In the genomic region with DNA sequence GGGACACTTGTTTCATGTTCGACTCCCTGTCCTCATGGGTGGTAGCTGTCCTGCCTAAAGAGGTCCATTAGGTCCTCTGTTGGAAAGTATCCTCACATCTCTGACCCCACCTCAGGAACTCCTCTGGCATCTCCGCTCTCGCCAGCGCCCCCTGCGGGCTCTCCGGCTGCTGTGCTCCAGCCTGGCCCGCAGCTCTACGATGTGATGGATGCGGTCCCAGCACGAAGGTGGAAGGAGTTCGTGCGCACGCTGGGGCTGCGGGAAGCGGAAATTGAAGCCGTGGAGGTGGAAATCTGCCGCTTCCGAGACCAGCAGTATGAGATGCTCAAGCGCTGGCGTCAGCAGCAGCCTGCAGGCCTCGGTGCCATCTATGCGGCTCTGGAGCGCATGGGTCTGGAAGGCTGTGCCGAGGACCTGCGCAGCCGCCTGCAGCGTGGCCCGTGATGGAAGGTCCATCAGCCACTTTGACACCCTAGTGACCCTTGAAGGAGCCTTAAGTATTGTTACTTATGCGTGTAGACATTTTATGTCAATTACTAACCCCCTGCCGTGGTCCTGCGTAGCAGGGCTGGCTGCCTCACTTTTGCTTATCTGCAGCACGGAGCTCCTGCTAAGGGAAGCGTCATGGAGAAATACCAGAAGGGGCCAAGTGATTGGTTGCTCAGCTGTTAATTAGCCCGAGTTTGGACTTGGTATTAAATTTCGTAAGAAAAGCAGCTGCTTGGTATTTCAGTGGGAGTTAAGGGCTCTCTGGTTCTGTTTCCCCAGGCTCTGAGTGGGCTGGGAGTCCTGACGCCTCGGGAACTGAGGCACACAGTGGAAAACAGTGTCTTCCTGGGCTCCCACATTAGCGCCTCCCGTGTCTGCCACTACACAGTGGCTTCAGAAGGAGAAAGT, we compare ENCODE assay signal across 9 mouse cellular contexts. TPM values are rescaled to one million over a fixed set of nuclear protein-coding genes. Genes with fewer than 3 reads are reported as not detected.
DNase-seq lines count a peak whose midpoint lies in the region; ATAC-seq and TF ChIP-seq lines count a peak whose summit lies in the region.
"Had no signal": no experiment of that assay in that cellular context is flagged by ENCODE, and none has a peak within 500 bp of the region (broad histone marks: within the 10 kb centered on the region; RNA-seq: fewer than 3 reads in every experiment).

No protein-coding gene starts in this region.

- H3K9ac ChIP-seq in kidney, embryonic 16.5 days (replicated peaks; ENCODE audit: low read length): no peak overlapping the region; the same call in 1 of the 2 replicates
- no peak overlapping the region for H3K9ac ChIP-seq in stomach, postnatal 0 days (ENCODE audit: low read length)
- H3K9ac ChIP-seq: liver, embryonic 15.5 days had no signal

- H3K4me3 ChIP-seq in kidney, embryonic 16.5 days (ENCODE audit: low read length): no peak overlapping the region
- H3K4me3 ChIP-seq in stomach, postnatal 0 days (ENCODE audit: low read depth, low read length): 0 out of 2 replicates have a peak overlapping the region, but pooled peaks have one; percentile 10

- DNase-seq in left cerebral cortex, adult 18-20 months (ENCODE audit: low spot score in 2 of 2): peak; percentile 66 to 67
- no peak for DNase-seq in left cerebral cortex, adult 8-10 months (ENCODE audit: low spot score in 2 of 2)
- DNase-seq in adrenal gland, postnatal 36 days: peak; percentile 52 to 72
- peak; percentile 64 to 72 for DNase-seq in lung, postnatal 4 days
- peak; percentile 76 for DNase-seq in stomach, postnatal 0 days (ENCODE audit: low spot score)
- no peak for DNase-seq in urinary bladder, postnatal 25 days (ENCODE audit: low spot score)

- peak; percentile 26; the same call in 1 of the 2 replicates for ATAC-seq in granulocyte monocyte progenitor cell, adult 5-6 weeks (replicated peaks; ENCODE audit: poor library complexity, severe bottlenecking)
- ATAC-seq in kidney, embryonic 16.5 days (ENCODE audit: low FRiP score, low TSS enrichment): peak; percentile 32; the same call in 1 of the 2 replicates
- ATAC-seq in stomach, postnatal 0 days (ENCODE audit: low FRiP score, low TSS enrichment): no peak; the same call in 1 of the 2 replicates

- TF ChIP-seq EP300 in stomach, postnatal 0 days (optimal IDR thresholded peaks at IDR 0.05): no peak

- H3K9me3 ChIP-seq in kidney, embryonic 16.5 days (ENCODE audit: low read length): no peaks in the 10 kb centered on the region
- no peaks in the 10 kb centered on the region for H3K9me3 ChIP-seq in stomach, postnatal 0 days (ENCODE audit: control insufficient read depth, low read length)
- H3K9me3 ChIP-seq: liver, embryonic 15.5 days had no signal

- peaks cover 53% of the 10 kb centered on the region for H3K27me3 ChIP-seq in kidney, embryonic 16.5 days (ENCODE audit: insufficient read depth, low read length)
- peaks cover 10% of the 10 kb centered on the region; the same call in 1 of the 2 replicates for H3K27me3 ChIP-seq in stomach, postnatal 0 days (ENCODE audit: control insufficient read depth, insufficient read depth, low read length)

- H3K36me3 ChIP-seq in kidney, embryonic 16.5 days (ENCODE audit: insufficient read depth, low read length): peaks cover 3% of the 10 kb centered on the region; the same call in 1 of the 2 replicates
- H3K36me3 ChIP-seq in stomach, postnatal 0 days (ENCODE audit: control insufficient read depth, insufficient read depth, low read length): no peaks in the 10 kb centered on the region

- peak overlapping the region; percentile 25; the same call in 1 of the 2 replicates for H3K27ac ChIP-seq in kidney, embryonic 16.5 days (ENCODE audit: low read length)
- no peak overlapping the region for H3K27ac ChIP-seq in stomach, postnatal 0 days (replicated peaks)
- H3K27ac ChIP-seq: liver, embryonic 15.5 days had no signal

- peak; percentile 74 for TF ChIP-seq CTCF in stomach, postnatal 0 days (IDR thresholded peaks at IDR 0.05; ENCODE audit: low read depth)

- H3K4me1 ChIP-seq in kidney, embryonic 16.5 days (ENCODE audit: insufficient read depth, low read length): peaks cover 43% of the 10 kb centered on the region
- H3K4me1 ChIP-seq in stomach, postnatal 0 days (replicated peaks; ENCODE audit: control insufficient read depth, insufficient read depth): peaks cover 2% of the 10 kb centered on the region; the same call in 1 of the 2 replicates

- peak overlapping the region; percentile 51 for H3K4me2 ChIP-seq in kidney, embryonic 16.5 days (replicated peaks; ENCODE audit: low read depth, low read length)
- H3K4me2 ChIP-seq in stomach, postnatal 0 days (replicated peaks; ENCODE audit: low read depth): no peak overlapping the region

- 9% methylated on average over 39 of the region's 39 CpGs for WGBS in kidney, embryonic 16.5 days
- WGBS in stomach, postnatal 0 days: 18% methylated on average over 39 of the region's 39 CpGs

RNA-seq across cellular contexts. Expression of gene Tnfrsf25, which starts 3.9 kb away (rescaled TPM):
- 10 to 100 TPM; 19.0 to 20.7 TPM for total RNA-seq in left cerebral cortex, adult 18-20 months (2021)
- 1 to 10 TPM; 4.3 to 9.8 (median 6.3) TPM for total RNA-seq in left cerebral cortex, adult 8-10 months (2022)
- 1 to 10 TPM; 1.7 to 3.0 TPM for total RNA-seq in adrenal gland, postnatal 36 days (2021)
- total RNA-seq in granulocyte monocyte progenitor cell, adult 5-6 weeks (2014; fragmentation: Nextera tagmentation): not detected in 2 replicates
- 1.6 TPM in 1 of 2 replicates, not detected in the other for total RNA-seq in granulocyte monocyte progenitor cell, adult 5-6 weeks (2017)
- 1.9 and 3.0 TPM in 2 replicates for polyA plus RNA-seq in kidney, embryonic 16.5 days (2015; fragmentation: Nextera tagmentation; extraction: Ambion mirVana)
- 0.49 and 0.96 TPM in 2 replicates for polyA plus RNA-seq in stomach, postnatal 0 days (2015; fragmentation: Nextera tagmentation; extraction: Ambion mirVana)

RNA-seq across cellular contexts. Expression of gene Espn, which starts 32.5 kb away (rescaled TPM):
- total RNA-seq in left cerebral cortex, adult 18-20 months (2021): 1 to 10 TPM; 3.0 to 3.4 TPM
- total RNA-seq in left cerebral cortex, adult 8-10 months (2022): 1 to 10 TPM; 2.1 to 3.2 (median 2.6) TPM
- total RNA-seq in adrenal gland, postnatal 36 days (2021): 1 to 10 TPM; 1.2 to 1.5 TPM
- total RNA-seq in granulocyte monocyte progenitor cell, adult 5-6 weeks (2014; fragmentation: Nextera tagmentation): 1.8 TPM in 1 of 2 replicates, not detected in the other
- total RNA-seq in granulocyte monocyte progenitor cell, adult 5-6 weeks (2017): 0.43 TPM in 1 of 2 replicates, not detected in the other
- polyA plus RNA-seq in kidney, embryonic 16.5 days (2015; fragmentation: Nextera tagmentation; extraction: Ambion mirVana): 22.2 and 30.6 TPM in 2 replicates
- polyA plus RNA-seq in stomach, postnatal 0 days (2015; fragmentation: Nextera tagmentation; extraction: Ambion mirVana): 13.8 and 14.4 TPM in 2 replicates

RNA-seq across cellular contexts. Expression of gene Hes2, which starts 39.0 kb away (rescaled TPM):
- total RNA-seq in left cerebral cortex, adult 18-20 months (2021): not detected
- total RNA-seq in left cerebral cortex, adult 8-10 months (2022): not detected
- not detected for total RNA-seq in adrenal gland, postnatal 36 days (2021)
- not detected in 2 replicates for total RNA-seq in granulocyte monocyte progenitor cell, adult 5-6 weeks (2014; fragmentation: Nextera tagmentation)
- not detected in 2 replicates for total RNA-seq in granulocyte monocyte progenitor cell, adult 5-6 weeks (2017)
- polyA plus RNA-seq in kidney, embryonic 16.5 days (2015; fragmentation: Nextera tagmentation; extraction: Ambion mirVana): 0.14 and 0.57 TPM in 2 replicates
- polyA plus RNA-seq in stomach, postnatal 0 days (2015; fragmentation: Nextera tagmentation; extraction: Ambion mirVana): 0.52 and 0.87 TPM in 2 replicates
- polyA plus RNA-seq: liver, embryonic 15.5 days had no signal

RNA-seq across cellular contexts. Expression of gene Plekhg5, which starts 47.3 kb away (rescaled TPM):
- total RNA-seq in left cerebral cortex, adult 18-20 months (2021): 10 to 100 TPM; 80.0 to 91.9 TPM
- 10 to 100 TPM; 72.6 to 90.6 (median 82.4) TPM for total RNA-seq in left cerebral cortex, adult 8-10 months (2022)
- 10 to 100 TPM; 10.0 to 13.5 TPM for total RNA-seq in adrenal gland, postnatal 36 days (2021)
- total RNA-seq in granulocyte monocyte progenitor cell, adult 5-6 weeks (2014; fragmentation: Nextera tagmentation): 0.34 and 7.6 TPM in 2 replicates
- 1.8 and 2.2 TPM in 2 replicates for total RNA-seq in granulocyte monocyte progenitor cell, adult 5-6 weeks (2017)
- 25.5 and 28.1 TPM in 2 replicates for polyA plus RNA-seq in kidney, embryonic 16.5 days (2015; fragmentation: Nextera tagmentation; extraction: Ambion mirVana)
- 6.4 and 7.5 TPM in 2 replicates for polyA plus RNA-seq in stomach, postnatal 0 days (2015; fragmentation: Nextera tagmentation; extraction: Ambion mirVana)

RNA-seq across cellular contexts. Expression of gene Acot7, which starts 58.3 kb away (rescaled TPM):
- 100 to 1,000 TPM; 328 to 345 TPM for total RNA-seq in left cerebral cortex, adult 18-20 months (2021)
- 100 to 1,000 TPM; 281 to 320 (median 303) TPM for total RNA-seq in left cerebral cortex, adult 8-10 months (2022)
- total RNA-seq in adrenal gland, postnatal 36 days (2021): 10 to 100 TPM; 37.1 to 53.6 TPM
- 124 and 134 TPM in 2 replicates for total RNA-seq in granulocyte monocyte progenitor cell, adult 5-6 weeks (2014; fragmentation: Nextera tagmentation)
- 79.4 and 89.5 TPM in 2 replicates for total RNA-seq in granulocyte monocyte progenitor cell, adult 5-6 weeks (2017)
- polyA plus RNA-seq in kidney, embryonic 16.5 days (2015; fragmentation: Nextera tagmentation; extraction: Ambion mirVana): 75.1 and 76.4 TPM in 2 replicates
- polyA plus RNA-seq in stomach, postnatal 0 days (2015; fragmentation: Nextera tagmentation; extraction: Ambion mirVana): 51.7 and 55.0 TPM in 2 replicates

Comparison
In these comparisons a context has a peak if more than half of its experiments do, and no peak if none do; other contexts are left out.
1. DNase-seq: peak in left cerebral cortex, adult 18-20 months (2 of 2), adrenal gland, postnatal 36 days (2 of 2), lung, postnatal 4 days (2 of 2) and stomach, postnatal 0 days (single experiment); none in left cerebral cortex, adult 8-10 months (0 of 2) and urinary bladder, postnatal 25 days (single experiment).